Comparison of ENCODE assay signal across 9 mouse cellular contexts in the genomic region with DNA sequence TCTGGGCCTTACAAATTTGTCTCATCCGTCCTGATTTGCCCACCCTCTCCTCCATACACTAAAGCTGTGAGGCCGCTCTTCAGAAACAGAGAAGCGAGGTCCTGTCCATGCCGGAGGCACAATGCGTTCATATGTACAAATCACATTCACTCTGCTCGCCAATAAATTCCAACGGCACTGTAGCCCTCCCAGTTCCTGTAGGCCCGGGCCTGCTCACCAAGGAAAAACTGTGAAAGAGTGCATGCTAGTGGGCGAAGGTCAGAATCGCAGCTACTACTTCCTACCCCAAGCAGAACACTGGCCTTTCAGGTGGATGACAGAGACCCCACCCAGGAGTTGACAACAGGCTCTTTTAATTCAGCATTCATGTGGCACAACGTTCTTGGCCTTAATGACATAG.
DNase-seq lines count a peak whose midpoint lies in the region; ATAC-seq and TF ChIP-seq lines count a peak whose summit lies in the region.
"Had no signal": no experiment of that assay in that cellular context is flagged by ENCODE, and none has a peak within 500 bp of the region (broad histone marks: within the 10 kb centered on the region; RNA-seq: fewer than 3 reads in every experiment).

No protein-coding gene starts in this region.

- TF ChIP-seq POLR2A in testis, adult 2 months (IDR thresholded peaks at IDR 0.05; ENCODE audit: control insufficient read depth, low read depth, low read length), result no peak
- no peak for TF ChIP-seq POLR2A in thymus, adult 2 months (IDR thresholded peaks at IDR 0.05; ENCODE audit: control insufficient read depth, extremely low read depth, insufficient read depth, low read length, poor library complexity)

- H3K36me3 ChIP-seq in testis, adult 2 months (ENCODE audit: control insufficient read depth, insufficient read depth, low read length), result no peaks in the 10 kb centered on the region
- H3K36me3 ChIP-seq in midbrain, embryonic 14.5 days (ENCODE audit: control insufficient read depth, insufficient read depth, low read length), result no peaks in the 10 kb centered on the region
- no peaks in the 10 kb centered on the region for H3K36me3 ChIP-seq in thymus, adult 2 months (ENCODE audit: control insufficient read depth, insufficient read depth, low read length)
- H3K36me3 ChIP-seq: G1E had no signal

- TF ChIP-seq CTCF in testis, adult 2 months (IDR thresholded peaks at IDR 0.05; ENCODE audit: control insufficient read depth, insufficient read depth, insufficient replicate concordance, low read depth, low read length), result peak; percentile 30; the same call in 1 of the 2 replicates
- TF ChIP-seq CTCF in thymus, adult 2 months (IDR thresholded peaks at IDR 0.05; ENCODE audit: borderline replicate concordance, control insufficient read depth, extremely low read depth, insufficient read depth, low read length, poor library complexity), result no peak

- H3K27ac ChIP-seq in testis, adult 2 months (ENCODE audit: control insufficient read depth, insufficient read depth, low read depth, low read length), result no peak overlapping the region
- no peak overlapping the region; the same call in 1 of the 2 replicates for H3K27ac ChIP-seq in midbrain, embryonic 14.5 days (replicated peaks; ENCODE audit: low read depth, low read length)
- H3K27ac ChIP-seq in thymus, adult 2 months (ENCODE audit: control insufficient read depth, insufficient read depth, low read length), result no peak overlapping the region

- ATAC-seq in midbrain, embryonic 14.5 days (ENCODE audit: low FRiP score, low TSS enrichment), result peak; percentile 53; the same call in 1 of the 2 replicates
- no peak for ATAC-seq in erythroblast, adult 5-6 weeks (replicated peaks; ENCODE audit: low FRiP score, poor library complexity, severe bottlenecking)

- intact Hi-C loops in heart, postnatal 10 days (cut with DNase I), result loop anchor here (5.0 to 10.0 kb wide), 4 partner anchors 129 to 461 kb away; no protein-coding TSS in a partner anchor

- WGBS in midbrain, embryonic 14.5 days, result 23% methylated on average over 11 of the region's 11 CpGs
- 51% methylated on average over 11 of the region's 11 CpGs for WGBS in thymus, adult 2 months

- no peaks in the 10 kb centered on the region for H3K27me3 ChIP-seq in testis, adult 2 months (ENCODE audit: control insufficient read depth, insufficient read depth, low read length)
- H3K27me3 ChIP-seq in midbrain, embryonic 14.5 days (ENCODE audit: control insufficient read depth, insufficient read depth, low read length), result 0 out of 2 replicates have a peak, but pooled peaks cover 9% of the 10 kb centered on the region
- no peaks in the 10 kb centered on the region for H3K27me3 ChIP-seq in thymus, adult 2 months (ENCODE audit: control insufficient read depth, insufficient read depth, low read length)

- no peak overlapping the region for H3K9ac ChIP-seq in midbrain, embryonic 14.5 days (replicated peaks; ENCODE audit: low read length)

- DNase-seq in cerebellum, postnatal 4 days (ENCODE audit: low spot score in 2 of 2), result peak; percentile 39 to 52
- no peak for DNase-seq in cerebellum, adult 18-20 months
- no peak for DNase-seq in testis, postnatal 14 days (ENCODE audit: low spot score)
- peak; percentile 53 to 56 for DNase-seq in heart, postnatal 10 days
- DNase-seq in midbrain, embryonic 14.5 days, result peak; percentile 82
- DNase-seq in thymus, adult 2 months, result no peak

- no peak overlapping the region for H3K4me3 ChIP-seq in testis, adult 2 months (ENCODE audit: control insufficient read depth, low read depth, low read length)
- H3K4me3 ChIP-seq in midbrain, embryonic 14.5 days (replicated peaks; ENCODE audit: low read depth, low read length), result no peak overlapping the region
- H3K4me3 ChIP-seq in thymus, adult 2 months (ENCODE audit: control insufficient read depth, insufficient read depth, low read length), result no peak overlapping the region

- no peak overlapping the region for H3K4me2 ChIP-seq in midbrain, embryonic 14.5 days (ENCODE audit: low read length)

- no peaks in the 10 kb centered on the region for H3K9me3 ChIP-seq in midbrain, embryonic 14.5 days (ENCODE audit: control insufficient read depth, low read length)

- H3K4me1 ChIP-seq in testis, adult 2 months (ENCODE audit: control insufficient read depth, insufficient read depth, low read length), result no peaks in the 10 kb centered on the region
- H3K4me1 ChIP-seq in midbrain, embryonic 14.5 days (ENCODE audit: control insufficient read depth, insufficient read depth, low read length), result peaks cover 6% of the 10 kb centered on the region
- no peaks in the 10 kb centered on the region for H3K4me1 ChIP-seq in thymus, adult 2 months (replicated peaks; ENCODE audit: control insufficient read depth, insufficient read depth, low read length)

Comparison
In these comparisons a context has a peak if more than half of its experiments do, and no peak if none do; other contexts are left out.
1. DNase-seq: peak in cerebellum, postnatal 4 days (2 of 2), heart, postnatal 10 days (2 of 2) and midbrain, embryonic 14.5 days (single experiment); none in cerebellum, adult 18-20 months (0 of 2), testis, postnatal 14 days (single experiment) and thymus, adult 2 months (single experiment).